Mouse (Mus musculus) hindbrain, embryonic 11.5 days (tissue): Measurements from ENCODE around the gene Trio. TPM values are rescaled to one million over a fixed set of nuclear protein-coding genes. Genes with fewer than 3 reads are reported as not detected.
"Not testable (repeated sequence)": the region's sequence is repeated elsewhere in the genome, so short reads cannot be mapped to it uniquely, and the experiment has no call there.

ENCODE experiments used
- ATAC-seq: fragments of 200-750 bp; cut with Nextera tagmentation; 2 replicates; pipeline ENCODE4 v1.8.0; 2017; ENCODE audit warnings: mild to moderate bottlenecking, moderate TSS enrichment, moderate library complexity; ENCODE audit not compliant: low FRiP score
- DNase-seq: peaks from one replicate; pipeline ENCODE4 v3.0.0-alpha.2; 2015; ENCODE audit warnings: low spot score
- H3K27ac ChIP-seq: fragments of 300-500 bp; sonication (generic); 2 replicates; pipeline ENCODE4 v1.5.1; 2014; ENCODE audit warnings: mild to moderate bottlenecking, low read depth, low read length
- H3K27me3 ChIP-seq: fragments of 300-500 bp; sonication (generic); 2 replicates; pipeline ENCODE4 v1.6.1; 2014; ENCODE audit warnings: mild to moderate bottlenecking, low read length, moderate library complexity, mixed read lengths; ENCODE audit not compliant: control insufficient read depth, insufficient read depth
- H3K36me3 ChIP-seq: fragments of 300-500 bp; sonication (generic); 2 replicates; pipeline ENCODE4 v1.6.1; 2014; ENCODE audit warnings: mild to moderate bottlenecking, low read length, moderate library complexity, mixed read lengths; ENCODE audit not compliant: control insufficient read depth, insufficient read depth
- H3K4me1 ChIP-seq: fragments of 300-500 bp; sonication (generic); replicated peaks from 2 replicates; pipeline ENCODE4 v1.6.1; 2014; ENCODE audit warnings: low read length, mixed read lengths; ENCODE audit not compliant: control insufficient read depth, insufficient read depth
- H3K4me2 ChIP-seq: fragments of 300-500 bp; sonication (generic); replicated peaks from 2 replicates; pipeline ENCODE4 v1.6.1; 2014; ENCODE audit warnings: mild to moderate bottlenecking, low read depth, low read length
- H3K4me3 ChIP-seq: fragments of 300-500 bp; sonication (generic); 2 replicates; pipeline ENCODE4 v1.5.1; 2014; ENCODE audit warnings: low read depth, low read length
- H3K9ac ChIP-seq: fragments of 300-500 bp; sonication (generic); 2 replicates; pipeline ENCODE4 v1.6.1; 2014; ENCODE audit warnings: low read depth, low read length
- H3K9me3 ChIP-seq: fragments of 300-500 bp; sonication (generic); 2 replicates; pipeline ENCODE4 v1.6.1; 2016; ENCODE audit warnings: low read length; ENCODE audit not compliant: control insufficient read depth
- WGBS: fragments of 180-500 bp; shearing (Covaris S2); extraction: QIAGEN DNeasy Blood & Tissue Kit; methylation state at CpG from one replicate; pipeline ENCODE4 v1.1.7; 2014; 5-methylcytosine and 5-hydroxymethylcytosine counted together
- polyA plus RNA-seq: library from polyadenylated mRNA; unstranded; fragments of >200 nt; fragmentation: Nextera tagmentation; extraction: Ambion mirVana; gene quantifications from 2 replicates; pipeline ENCODE4 v1.2.1, GENCODE M21; 2014

Gene Trio
- polyA plus RNA-seq, 1 experiment from 2014 or later: 49.8 TPM

DNA sequence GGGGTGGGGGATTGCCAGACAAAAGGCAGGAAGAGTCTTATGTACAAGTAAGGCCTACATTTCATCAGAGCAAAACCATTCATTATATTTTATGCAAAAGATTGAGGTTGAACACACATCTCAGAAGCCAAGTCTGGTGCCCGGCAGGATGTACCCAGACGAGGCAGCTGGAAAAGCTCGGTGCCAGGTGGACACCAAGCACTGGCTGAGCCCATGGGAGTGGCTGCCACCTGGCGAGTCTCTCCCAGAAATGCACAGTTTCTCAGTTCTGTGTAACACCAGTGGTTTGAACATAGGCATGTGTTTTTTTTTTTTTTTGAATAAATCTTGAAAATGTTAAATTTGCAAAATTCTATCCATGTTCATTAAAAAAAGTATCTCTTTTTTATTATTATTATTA, 293.8 kb downstream of the Trio start:
- no peak overlapping the region for H3K27ac ChIP-seq
- no peak overlapping the region for H3K4me2 ChIP-seq
- peaks cover 8% of the 10 kb centered on the region for H3K36me3 ChIP-seq
- no peak overlapping the region for H3K9ac ChIP-seq
- no peak for DNase-seq
- H3K27me3 ChIP-seq: no peaks in the 10 kb centered on the region
- whole genome bisulfite sequencing: 95% methylated on average over 4 of the region's 4 CpGs
- no peaks in the 10 kb centered on the region for H3K4me1 ChIP-seq
- H3K9me3 ChIP-seq: no peaks in the 10 kb centered on the region
- ATAC-seq: no peak
- H3K4me3 ChIP-seq: no peak overlapping the region

DNA sequence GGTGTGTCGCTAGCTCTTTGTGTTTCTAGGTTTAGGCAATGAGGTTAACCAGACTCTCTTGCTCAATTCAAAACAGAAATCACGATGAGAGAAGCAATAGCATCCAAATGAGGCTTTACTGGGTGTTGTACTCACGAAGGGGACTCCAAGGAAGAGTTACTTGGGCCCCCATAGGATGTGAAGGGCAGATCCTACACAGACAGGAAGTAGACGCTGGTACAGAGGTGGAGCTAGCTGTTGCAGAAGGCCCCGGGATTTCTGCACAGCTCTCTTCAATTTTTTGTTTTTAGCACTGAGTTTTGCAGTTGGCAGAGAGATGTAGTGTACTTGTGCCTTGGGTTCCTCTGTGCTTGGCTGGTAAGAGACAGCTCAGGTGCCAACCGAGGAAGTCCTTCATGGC, 299.4 kb downstream of the Trio start:
- WGBS: 81% methylated on average over 6 of the region's 6 CpGs
- no peak for ATAC-seq

DNA sequence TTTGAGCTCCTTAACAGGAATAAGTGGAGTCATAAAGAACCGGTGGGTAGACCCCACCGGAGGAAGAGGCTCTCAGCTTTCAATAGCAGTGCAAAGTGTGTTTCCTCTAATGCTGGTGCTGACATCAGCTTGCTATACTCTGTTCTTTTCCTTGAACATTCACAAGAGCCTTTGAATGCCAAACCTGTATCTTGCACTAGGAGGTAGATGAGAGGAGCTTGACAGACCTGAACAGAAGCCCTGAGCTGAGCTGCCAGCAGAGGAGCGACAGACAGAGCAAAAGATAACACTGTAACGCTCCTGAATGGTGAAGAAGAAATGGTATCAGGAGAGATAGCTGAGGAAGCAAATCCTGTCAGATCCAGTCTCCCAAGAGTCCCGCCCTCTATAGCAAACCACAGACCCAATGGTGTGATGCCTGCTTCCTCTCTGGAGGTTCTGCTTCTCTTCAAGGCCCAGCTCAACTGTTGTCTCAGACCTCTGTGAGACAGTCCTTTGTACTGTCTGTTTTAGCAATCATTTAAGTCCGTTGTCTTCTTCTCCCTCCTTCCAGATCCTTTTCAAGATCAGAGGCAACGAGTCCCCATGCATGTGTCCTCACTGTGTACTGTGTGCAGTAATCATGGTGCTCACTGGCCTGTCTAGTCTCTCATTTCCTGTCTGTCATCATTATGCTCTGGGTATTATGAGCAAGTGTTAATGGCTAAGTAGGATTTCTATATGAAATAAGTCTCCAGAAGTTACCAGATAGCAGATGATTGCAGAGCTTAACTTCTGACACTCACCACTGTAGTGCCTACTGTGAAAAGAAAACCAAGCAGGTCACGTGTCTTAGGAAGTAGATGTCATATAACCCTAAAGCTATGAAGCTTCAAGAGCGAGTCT, 300.6 kb downstream of the Trio start:
- ATAC-seq (no peak), DNase-seq (no peak)
- Histone ChIP-seq H3K27ac (no peak overlapping the region), H3K27me3 (no peaks in the 10 kb centered on the region), H3K4me3 (no peak overlapping the region), H3K9me3 (no peaks in the 10 kb centered on the region), H3K4me1 (no peaks in the 10 kb centered on the region), H3K36me3 (no peaks in the 10 kb centered on the region), H3K9ac (no peak overlapping the region), H3K4me2 (no peak overlapping the region)
- 80% methylated on average over 9 of the region's 9 CpGs for WGBS

More for the DNA sequence above, 299.4 kb downstream of the Trio start:
- no peak for DNase-seq
- H3K9ac ChIP-seq: no peak overlapping the region
- no peaks in the 10 kb centered on the region for H3K9me3 ChIP-seq
- no peak overlapping the region for H3K4me2 ChIP-seq
- no peaks in the 10 kb centered on the region for H3K27me3 ChIP-seq
- no peaks in the 10 kb centered on the region for H3K4me1 ChIP-seq
- no peak overlapping the region for H3K4me3 ChIP-seq
- no peaks in the 10 kb centered on the region for H3K36me3 ChIP-seq
- H3K27ac ChIP-seq: no peak overlapping the region

DNA sequence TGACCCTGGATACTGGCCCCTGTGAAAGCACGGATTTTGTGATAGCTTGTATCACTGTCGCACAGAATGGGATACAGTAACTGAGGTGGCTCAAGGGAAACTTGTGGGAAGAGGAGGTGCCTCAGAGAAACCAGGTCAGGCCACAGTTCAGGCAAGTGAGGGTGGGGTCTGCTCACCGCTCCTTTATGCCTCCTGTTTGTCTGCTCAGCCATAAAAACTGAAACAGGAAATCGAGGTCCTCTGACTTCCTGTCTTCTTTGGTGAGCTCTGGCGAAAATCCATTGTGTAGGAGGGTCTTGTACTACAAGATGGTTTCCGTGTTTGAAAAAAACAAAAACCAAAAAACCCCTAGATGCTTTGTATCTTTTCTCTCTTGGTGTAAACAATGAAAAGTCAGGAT, 301.4 kb downstream of the Trio start:
- WGBS: 85% methylated on average over 6 of the region's 6 CpGs
- no peaks in the 10 kb centered on the region for H3K36me3 ChIP-seq

DNA sequence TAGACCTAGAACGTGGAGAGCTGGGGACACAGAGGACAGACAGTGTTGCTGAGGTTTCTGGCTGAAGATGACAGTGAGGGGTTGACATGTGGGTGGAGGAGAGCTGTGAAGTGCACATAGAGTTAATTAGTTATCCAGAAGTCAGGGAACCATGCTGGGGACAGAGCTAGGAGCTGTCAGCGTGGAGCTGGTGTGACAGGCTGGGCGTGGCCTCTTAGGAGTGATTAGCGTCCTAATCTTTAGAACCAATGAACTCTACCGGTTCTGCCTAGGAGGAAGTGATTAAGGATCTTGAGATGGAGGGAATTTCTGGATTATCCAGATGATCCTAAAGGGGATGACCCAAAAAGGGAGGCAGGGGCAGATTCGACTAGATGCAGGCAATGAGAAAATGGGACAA, 301.9 kb downstream of the Trio start:
- Histone ChIP-seq H3K36me3 (no peaks in the 10 kb centered on the region), H3K9me3 (no peaks in the 10 kb centered on the region), H3K4me1 (no peaks in the 10 kb centered on the region), H3K4me2 (no peak overlapping the region), H3K27ac (no peak overlapping the region), H3K9ac (no peak overlapping the region), H3K4me3 (no peak overlapping the region), H3K27me3 (no peaks in the 10 kb centered on the region)
- DNase-seq: no peak
- 58% methylated on average over 6 of the region's 6 CpGs for WGBS
- ATAC-seq: no peak

More for the DNA sequence above, 301.4 kb downstream of the Trio start:
- DNase-seq: no peak
- no peak overlapping the region for H3K27ac ChIP-seq
- H3K4me2 ChIP-seq: no peak overlapping the region
- no peak overlapping the region for H3K9ac ChIP-seq
- no peaks in the 10 kb centered on the region for H3K9me3 ChIP-seq
- no peak for ATAC-seq
- H3K4me1 ChIP-seq: no peaks in the 10 kb centered on the region
- H3K27me3 ChIP-seq: no peaks in the 10 kb centered on the region
- no peak overlapping the region for H3K4me3 ChIP-seq

DNA sequence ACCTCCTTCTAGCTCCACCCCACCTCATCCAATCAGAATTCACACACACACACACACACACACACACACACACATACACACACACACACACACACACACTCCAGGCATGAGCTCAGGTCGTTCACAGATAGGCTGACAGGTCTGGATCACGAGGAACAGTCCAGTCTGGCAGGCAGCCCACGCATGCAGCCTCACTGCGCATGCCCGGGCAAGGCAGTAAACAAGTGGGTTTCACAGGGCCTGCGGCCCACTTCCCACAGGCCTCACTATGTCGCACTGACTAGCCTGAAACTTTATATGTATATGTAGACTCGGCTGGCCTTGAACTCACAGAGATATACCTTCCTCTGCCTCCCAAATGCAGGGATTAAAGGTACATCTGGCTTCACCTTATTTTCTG, 305.4 kb downstream of the Trio start:
- not testable (repeated sequence) for ATAC-seq, H3K4me2 ChIP-seq, H3K4me1 ChIP-seq, H3K36me3 ChIP-seq, H3K27ac ChIP-seq, H3K9me3 ChIP-seq, H3K27me3 ChIP-seq, H3K9ac ChIP-seq, DNase-seq, H3K4me3 ChIP-seq
- WGBS: 96% methylated on average over 8 of the region's 8 CpGs

DNA sequence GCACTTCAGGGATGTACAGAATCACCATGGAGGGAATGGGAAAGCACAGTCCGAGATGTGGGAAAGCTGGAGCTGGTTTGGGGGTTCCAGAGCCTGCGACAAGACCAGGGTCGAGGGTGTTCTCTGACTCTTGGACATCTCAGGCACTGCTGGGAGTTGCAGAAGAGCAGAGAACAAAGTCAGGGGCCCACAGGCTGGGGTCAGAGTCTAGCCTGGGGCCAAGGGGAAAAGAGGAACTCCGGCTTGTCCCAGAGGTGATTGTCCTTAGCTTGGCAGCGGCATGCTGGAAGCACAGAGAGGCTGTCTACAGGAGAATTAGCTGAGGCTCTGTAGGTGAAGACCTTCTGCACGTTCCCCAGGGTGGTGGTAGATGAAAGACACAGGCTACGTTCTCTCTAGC, 307.0 kb downstream of the Trio start:
- Histone ChIP-seq H3K4me1 (no peaks in the 10 kb centered on the region), H3K4me2 (no peak overlapping the region), H3K9ac (no peak overlapping the region), H3K4me3 (no peak overlapping the region), H3K27me3 (no peaks in the 10 kb centered on the region), H3K27ac (no peak overlapping the region), H3K9me3 (no peaks in the 10 kb centered on the region), H3K36me3 (no peaks in the 10 kb centered on the region)
- WGBS: 78% methylated on average over 7 of the region's 7 CpGs
- ATAC-seq: no peak
- DNase-seq: no peak

DNA sequence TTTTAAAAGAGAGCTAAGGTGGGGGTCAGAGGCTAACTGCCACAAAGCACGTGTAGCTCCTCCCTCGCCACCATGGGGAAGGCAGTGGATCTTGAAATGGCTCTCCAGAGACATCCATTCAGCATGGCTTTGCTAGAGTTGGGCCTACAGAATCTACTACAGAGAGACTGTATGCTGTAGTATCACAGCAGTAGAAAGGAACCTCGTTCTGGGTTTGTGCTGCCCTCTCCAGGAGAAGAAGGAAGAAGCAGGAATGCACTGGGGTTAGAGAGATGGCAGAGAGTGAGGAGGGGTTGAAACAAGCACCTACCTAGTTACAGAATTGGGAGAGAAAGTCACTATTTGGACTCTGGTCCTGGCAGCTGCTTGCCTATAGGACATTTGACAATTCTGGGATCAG, 310.3 kb downstream of the Trio start:
- Histone ChIP-seq H3K4me2 (no peak overlapping the region), H3K4me1 (no peaks in the 10 kb centered on the region), H3K36me3 (no peaks in the 10 kb centered on the region), H3K27ac (no peak overlapping the region), H3K27me3 (no peaks in the 10 kb centered on the region), H3K4me3 (no peak overlapping the region), H3K9ac (no peak overlapping the region), H3K9me3 (no peaks in the 10 kb centered on the region)
- ATAC-seq (no peak), DNase-seq (peak; percentile 11)
- WGBS: 37% methylated on average over 3 of the region's 3 CpGs

DNA sequence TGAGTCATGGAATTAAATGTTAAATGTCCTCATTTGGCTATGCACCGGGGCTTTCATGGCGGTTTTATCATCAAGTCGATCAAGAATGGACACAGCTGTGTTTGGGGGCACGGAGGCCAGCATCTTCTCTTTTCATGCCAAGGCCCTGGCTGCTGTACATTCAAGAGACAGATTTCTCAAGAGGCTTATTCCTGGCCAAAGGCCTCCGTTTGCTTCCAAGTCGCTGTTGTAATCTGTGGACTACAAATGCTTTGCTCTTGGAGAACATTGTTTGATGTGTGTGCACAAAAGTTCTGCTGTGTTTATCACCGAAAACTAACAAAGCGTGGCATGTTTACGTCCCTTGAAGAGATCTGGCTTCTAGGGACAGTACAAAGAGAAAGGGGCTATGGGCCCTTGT, 314.9 kb downstream of the Trio start:
- ATAC-seq: no peak
- WGBS: 92% methylated on average over 9 of the region's 9 CpGs
- Histone ChIP-seq H3K4me2 (no peak overlapping the region), H3K9me3 (no peaks in the 10 kb centered on the region), H3K4me3 (no peak overlapping the region), H3K27me3 (no peaks in the 10 kb centered on the region), H3K9ac (no peak overlapping the region), H3K27ac (no peak overlapping the region), H3K36me3 (no peaks in the 10 kb centered on the region), H3K4me1 (no peaks in the 10 kb centered on the region)
- no peak for DNase-seq
